Mouse (Mus musculus) CH12F3 (cell line): ENCODE data around the gene Polm.
"Not testable (repeated sequence)": the region's sequence is repeated elsewhere in the genome, so short reads cannot be mapped to it uniquely, and the experiment has no call there.

ENCODE experiments used
- in situ Hi-C: fragments of 300-500 bp; cut with MboI; formaldehyde crosslinking; loops from 2 replicates; pipeline ENCODE4 v1.14.3; 2020; ENCODE audit warnings: low sequenced_read_pairs

Gene Polm

GRCm38 (mm10) chr11:5855902-5856301 lies 18.1 kb upstream of the Polm start:
- in situ Hi-C loops: no loop called here

DNA sequence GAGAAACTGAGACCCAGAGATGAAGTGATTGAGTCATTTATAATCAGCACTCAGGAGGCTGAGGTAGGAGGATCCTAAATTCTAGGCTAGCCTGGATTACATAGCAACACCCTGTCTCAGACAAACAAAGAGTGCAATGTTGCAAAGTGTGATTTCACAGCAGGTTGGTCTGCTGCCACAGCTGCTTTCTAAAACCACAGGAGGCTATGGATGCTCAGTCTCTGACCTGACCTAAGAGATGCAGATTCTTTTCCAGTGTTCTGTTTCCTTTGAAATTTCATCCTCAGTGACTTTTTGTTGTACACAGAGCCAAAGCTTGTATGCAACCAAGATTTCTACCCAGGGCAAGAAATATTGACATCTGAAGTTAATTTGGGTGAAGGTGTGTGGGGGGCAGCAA lies 17.7 kb upstream of the Polm start:
- in situ Hi-C loops: no loop called here

GRCm38 (mm10) chr11:5852314-5852713 lies 14.5 kb upstream of the Polm start:
- in situ Hi-C loops: no loop called here

- in situ Hi-C loops: no loop called here
Measured at GRCm38 (mm10) chr11:5851021-5851736, 13.4 kb upstream of the Polm start.

GRCm38 (mm10) chr11:5850452-5850851 lies 12.6 kb upstream of the Polm start:
- in situ Hi-C loops: no loop called here

- in situ Hi-C loops: no loop called here
Measured at GRCm38 (mm10) chr11:5849316-5849715, 11.5 kb upstream of the Polm start.

GRCm38 (mm10) chr11:5848741-5849140 lies 10.9 kb upstream of the Polm start:
- in situ Hi-C loops: no loop called here

- in situ Hi-C loops: no loop called here
Measured at GRCm38 (mm10) chr11:5846639-5847345, 9.0 kb upstream of the Polm start.

DNA sequence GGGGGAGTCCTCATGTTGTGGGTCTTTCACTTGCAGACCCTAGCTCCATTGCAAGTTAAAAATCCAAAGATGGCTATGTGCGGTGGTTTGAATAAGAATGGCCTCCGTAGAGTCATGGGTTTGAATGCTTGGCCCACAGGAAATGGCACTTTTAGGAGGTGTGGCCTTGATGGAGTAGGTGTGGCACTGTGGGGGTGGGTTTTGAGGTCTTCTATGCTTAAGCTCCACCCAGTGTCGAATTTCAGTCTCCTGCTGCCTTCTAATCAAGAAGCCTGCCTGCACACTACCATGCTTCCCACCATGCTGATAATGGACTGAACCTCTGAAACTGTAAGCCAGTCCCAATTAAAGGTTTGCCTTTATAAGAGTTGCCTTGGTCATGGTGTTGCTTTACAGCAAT lies 5.3 kb upstream of the Polm start:
- in situ Hi-C loops: no loop called here

DNA sequence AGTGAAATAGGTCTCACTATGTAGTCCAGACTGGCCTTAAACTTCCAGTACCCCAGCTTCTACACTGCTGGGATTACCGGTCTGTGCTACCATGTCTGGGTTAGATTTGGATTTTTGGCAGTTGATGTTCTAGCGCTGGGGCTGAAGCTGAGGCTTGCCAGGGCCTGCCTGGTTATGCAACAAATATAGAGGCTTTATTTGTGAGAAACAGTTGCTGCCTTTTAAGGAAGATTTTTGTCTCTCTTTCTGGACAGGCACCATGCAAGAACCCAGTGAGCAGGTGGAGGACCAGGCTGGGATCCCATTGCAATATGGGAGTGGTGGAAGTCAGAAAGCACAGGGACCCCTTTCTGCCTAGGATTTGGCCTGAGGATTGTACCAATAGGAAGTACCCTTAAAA lies 3.9 kb upstream of the Polm start:
- in situ Hi-C loops: no loop called here

- in situ Hi-C loops: no loop called here
Measured at GRCm38 (mm10) chr11:5840346-5840745, 2.5 kb upstream of the Polm start.

- in situ Hi-C loops: no loop called here
Measured at GRCm38 (mm10) chr11:5836126-5836525, 1.7 kb downstream of the Polm start.

- in situ Hi-C loops: no loop called here
Measured at GRCm38 (mm10) chr11:5835057-5835456, 2.8 kb downstream of the Polm start.

- in situ Hi-C loops: no loop called here
Measured at GRCm38 (mm10) chr11:5834506-5834905, 3.3 kb downstream of the Polm start.

- in situ Hi-C loops: no loop called here
Measured at GRCm38 (mm10) chr11:5829327-5829726, 8.5 kb downstream of the Polm start.

- in situ Hi-C loops: no loop called here
Measured at GRCm38 (mm10) chr11:5828509-5829191, 9.2 kb downstream of the Polm start.

DNA sequence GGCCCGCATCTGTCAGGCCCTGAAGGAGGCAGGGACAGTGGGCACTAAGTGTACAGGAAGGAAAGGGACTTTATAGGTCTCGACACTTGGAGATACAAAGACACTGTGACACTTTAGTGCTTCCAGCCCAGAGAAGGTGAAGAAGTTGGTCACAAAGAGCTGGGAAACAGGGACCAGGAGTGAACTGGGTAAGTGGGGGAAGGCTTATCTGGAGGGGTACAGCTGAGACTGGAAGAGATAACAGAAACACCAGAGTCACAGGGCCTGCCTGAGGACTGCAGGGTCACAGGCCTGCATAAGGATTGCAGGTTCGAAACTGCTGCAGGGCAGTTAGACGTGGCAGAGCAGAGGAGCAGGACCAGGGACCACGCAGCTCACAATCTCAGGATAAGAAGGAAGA lies 9.9 kb downstream of the Polm start:
- in situ Hi-C loops: no loop called here

GRCm38 (mm10) chr11:5825432-5825831 lies 12.4 kb downstream of the Polm start:
- in situ Hi-C loops: no loop called here

GRCm38 (mm10) chr11:5819223-5819622 lies 18.6 kb downstream of the Polm start:
- in situ Hi-C loops: no loop called here

DNA sequence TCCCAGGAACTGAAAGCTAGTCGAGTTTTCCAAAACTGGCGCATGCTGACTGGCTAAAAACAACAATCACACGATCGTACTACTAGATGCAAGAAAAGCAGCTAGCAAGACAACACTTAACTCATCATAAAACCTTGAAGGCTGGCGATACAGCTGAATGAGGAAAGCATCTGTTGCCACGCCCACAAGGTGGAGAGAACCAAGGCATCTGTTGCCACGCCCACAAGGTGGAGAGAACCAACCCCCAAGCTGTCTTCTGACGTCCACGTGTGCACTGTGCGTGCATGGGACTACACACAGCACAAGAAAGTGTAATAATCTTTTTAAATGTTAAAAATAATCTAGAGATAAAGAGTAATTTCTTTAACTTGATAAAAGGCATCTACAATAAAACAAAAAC lies 24.4 kb downstream of the Polm start:
- in situ Hi-C loops: no loop called here

DNA sequence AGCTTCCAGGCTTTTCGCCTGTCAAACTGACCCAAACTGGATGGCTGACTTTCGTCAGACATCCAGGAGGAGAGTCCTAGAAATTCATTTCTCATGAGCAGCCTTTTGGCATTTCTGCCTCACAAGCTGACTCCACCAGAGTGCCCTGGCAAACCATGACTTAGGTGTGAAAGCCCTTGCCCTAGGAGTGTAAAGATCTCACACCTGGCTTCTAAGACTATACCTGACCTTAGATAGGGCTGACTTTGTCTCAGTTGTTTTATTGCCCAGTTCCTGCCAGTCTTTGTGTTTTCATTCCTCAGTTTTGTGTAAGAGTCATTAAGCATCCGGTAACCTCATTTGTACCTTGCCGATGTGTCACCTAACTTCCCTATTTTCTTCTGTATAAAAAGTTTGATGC lies 28.3 kb downstream of the Polm start:
- in situ Hi-C loops: not testable (repeated sequence)

- in situ Hi-C loops: no loop called here
Measured at GRCm38 (mm10) chr11:5807956-5808355, 29.9 kb downstream of the Polm start.
